Mouse (Mus musculus): Measurements from ENCODE around the gene Olfr902. TPM values are rescaled to one million over a fixed set of nuclear protein-coding genes. Genes with fewer than 3 reads are reported as not detected.
"Not testable (repeated sequence)": the region's sequence is repeated elsewhere in the genome, so short reads cannot be mapped to it uniquely, and the experiment has no call there.

Olfr902 gene
- not detected in 2 replicates for polyA plus RNA-seq (2012; ENCODE audit: insufficient read depth, insufficient read length, low replicate concordance, missing spikeins)

GRCm38 (mm10) chr9:38447352-38447751, at the start of gene Olfr902:
Gene Olfr902, plus strand, starts transcription at chr9:38447652.
- H3K27ac ChIP-seq (ENCODE audit: insufficient read depth, low read depth, low read length), result no peak within 1 kb of the TSS
- H3K4me3 ChIP-seq (ENCODE audit: insufficient read depth, low read depth, low read length), result no peak within 1 kb of the TSS
- 93% methylated on average over 5 of the region's 5 CpGs for WGBS
- no peaks in the 10 kb centered on the region for H3K4me1 ChIP-seq (ENCODE audit: control insufficient read depth, insufficient read depth, low read length)
- TF ChIP-seq POLR2A (IDR thresholded peaks at IDR 0.05; ENCODE audit: insufficient read depth, low read depth, low read length), result no peak
- no peak for TF ChIP-seq CTCF (IDR thresholded peaks at IDR 0.05; ENCODE audit: insufficient read depth, low read depth, low read length)

- no peaks in the 10 kb centered on the region for H3K4me1 ChIP-seq (ENCODE audit: control insufficient read depth, insufficient read depth, low read length)
- H3K4me3 ChIP-seq (ENCODE audit: insufficient read depth, low read depth, low read length), result no peak within 1 kb of the TSS
- TF ChIP-seq POLR2A (IDR thresholded peaks at IDR 0.05; ENCODE audit: insufficient read depth, low read depth, low read length) (no peak), CTCF (IDR thresholded peaks at IDR 0.05; ENCODE audit: insufficient read depth, low read depth, low read length) (no peak)
- 87% methylated on average over 1 of the region's 1 CpGs for WGBS
- no peak within 1 kb of the TSS for H3K27ac ChIP-seq (ENCODE audit: insufficient read depth, low read depth, low read length)
Observed at GRCm38 (mm10) chr9:38401398-38401797, 46.1 kb upstream of the Olfr902 start, which contains the start of gene Olfr147. Gene Olfr147, plus strand, starts transcription at chr9:38401698.

- not testable (repeated sequence) for H3K4me3 ChIP-seq (ENCODE audit: insufficient read depth, low read depth, low read length); H3K4me1 ChIP-seq (ENCODE audit: control insufficient read depth, insufficient read depth, low read length); H3K27ac ChIP-seq (ENCODE audit: insufficient read depth, low read depth, low read length)
- 86% methylated on average over 3 of the region's 3 CpGs for WGBS
Observed at GRCm38 (mm10) chr9:38407502-38407901, 40.0 kb upstream of the Olfr902 start.

- not testable (repeated sequence) for H3K27ac ChIP-seq (ENCODE audit: insufficient read depth, low read depth, low read length); H3K4me3 ChIP-seq (ENCODE audit: insufficient read depth, low read depth, low read length); H3K4me1 ChIP-seq (ENCODE audit: control insufficient read depth, insufficient read depth, low read length)
- 95% methylated on average over 14 of the region's 14 CpGs for WGBS
Observed at GRCm38 (mm10) chr9:38413502-38413901, 34.0 kb upstream of the Olfr902 start.

GRCm38 (mm10) chr9:38423801-38424200, 23.7 kb upstream of the Olfr902 start:
- Histone ChIP-seq H3K27ac (ENCODE audit: insufficient read depth, low read depth, low read length) (no peak overlapping the region), H3K4me3 (ENCODE audit: insufficient read depth, low read depth, low read length) (no peak overlapping the region), H3K4me1 (ENCODE audit: control insufficient read depth, insufficient read depth, low read length) (no peaks in the 10 kb centered on the region)
- no peak for TF ChIP-seq POLR2A (IDR thresholded peaks at IDR 0.05; ENCODE audit: insufficient read depth, low read depth, low read length)
- no peak for TF ChIP-seq CTCF (IDR thresholded peaks at IDR 0.05; ENCODE audit: insufficient read depth, low read depth, low read length)

- Histone ChIP-seq H3K27ac (ENCODE audit: insufficient read depth, low read depth, low read length) (no peak overlapping the region), H3K4me1 (ENCODE audit: control insufficient read depth, insufficient read depth, low read length) (no peaks in the 10 kb centered on the region), H3K4me3 (ENCODE audit: insufficient read depth, low read depth, low read length) (no peak overlapping the region)
- no peak for TF ChIP-seq POLR2A (IDR thresholded peaks at IDR 0.05; ENCODE audit: insufficient read depth, low read depth, low read length)
- 55% methylated on average over 1 of the region's 1 CpGs for WGBS
Observed at GRCm38 (mm10) chr9:38427026-38427425, 20.4 kb upstream of the Olfr902 start.

GRCm38 (mm10) chr9:38429155-38429554, 18.3 kb upstream of the Olfr902 start, which contains the start of gene Olfr901:
Gene Olfr901, plus strand, starts transcription at chr9:38429455.
- Histone ChIP-seq H3K27ac (ENCODE audit: insufficient read depth, low read depth, low read length) (no peak within 1 kb of the TSS), H3K4me1 (ENCODE audit: control insufficient read depth, insufficient read depth, low read length) (no peaks in the 10 kb centered on the region), H3K4me3 (ENCODE audit: insufficient read depth, low read depth, low read length) (no peak within 1 kb of the TSS)
- 91% methylated on average over 1 of the region's 1 CpGs for WGBS
- no peak for TF ChIP-seq POLR2A (IDR thresholded peaks at IDR 0.05; ENCODE audit: insufficient read depth, low read depth, low read length)
- TF ChIP-seq CTCF (IDR thresholded peaks at IDR 0.05; ENCODE audit: insufficient read depth, low read depth, low read length), result no peak

- Histone ChIP-seq H3K27ac (ENCODE audit: insufficient read depth, low read depth, low read length) (no peak within 1 kb of the TSS), H3K4me3 (ENCODE audit: insufficient read depth, low read depth, low read length) (no peak within 1 kb of the TSS), H3K4me1 (ENCODE audit: control insufficient read depth, insufficient read depth, low read length) (no peaks in the 10 kb centered on the region)
- TF ChIP-seq POLR2A (IDR thresholded peaks at IDR 0.05; ENCODE audit: insufficient read depth, low read depth, low read length) (no peak), CTCF (IDR thresholded peaks at IDR 0.05; ENCODE audit: insufficient read depth, low read depth, low read length) (no peak)
Observed at GRCm38 (mm10) chr9:38462844-38463243, 15.4 kb downstream of the Olfr902 start, which contains the start of gene Olfr904. Gene Olfr904, plus strand, starts transcription at chr9:38463144.

- H3K4me1 ChIP-seq (ENCODE audit: control insufficient read depth, insufficient read depth, low read length), result no peaks in the 10 kb centered on the region
- H3K4me3 ChIP-seq (ENCODE audit: insufficient read depth, low read depth, low read length), result no peak within 1 kb of the TSS
- TF ChIP-seq CTCF (IDR thresholded peaks at IDR 0.05; ENCODE audit: insufficient read depth, low read depth, low read length) (no peak), POLR2A (IDR thresholded peaks at IDR 0.05; ENCODE audit: insufficient read depth, low read depth, low read length) (no peak)
- no peak within 1 kb of the TSS for H3K27ac ChIP-seq (ENCODE audit: insufficient read depth, low read depth, low read length)
Observed at GRCm38 (mm10) chr9:38470807-38471206, 23.4 kb downstream of the Olfr902 start, which contains the start of gene Olfr905. Gene Olfr905, plus strand, starts transcription at chr9:38471107.

- WGBS, result 91% methylated on average over 3 of the region's 3 CpGs
- no peak within 1 kb of the TSS for H3K27ac ChIP-seq (ENCODE audit: insufficient read depth, low read depth, low read length)
- TF ChIP-seq POLR2A (IDR thresholded peaks at IDR 0.05; ENCODE audit: insufficient read depth, low read depth, low read length), result no peak
- TF ChIP-seq CTCF (IDR thresholded peaks at IDR 0.05; ENCODE audit: insufficient read depth, low read depth, low read length), result no peak
- no peak within 1 kb of the TSS for H3K4me3 ChIP-seq (ENCODE audit: insufficient read depth, low read depth, low read length)
- no peaks in the 10 kb centered on the region for H3K4me1 ChIP-seq (ENCODE audit: control insufficient read depth, insufficient read depth, low read length)
Observed at GRCm38 (mm10) chr9:38486785-38487184, 39.3 kb downstream of the Olfr902 start, which contains the start of gene Olfr906. Gene Olfr906, plus strand, starts transcription at chr9:38487085.
